Mouse (Mus musculus): ENCODE measurements at regions not wholly inside any gene's neighbourhood (a gene's known extent, or its start where the extent isn't known, plus 50 kb on each side); places are given as distances from the start of the nearest gene placed in this dataset.

- Histone ChIP-seq H3K4me3 (no peak overlapping the region), H3K27me3 (peaks cover 7% of the 10 kb centered on the region), H3K36me3 (no peaks in the 10 kb centered on the region), H3K4me1 (no peaks in the 10 kb centered on the region), H3K9ac (no peak overlapping the region), H3K4me2 (no peak overlapping the region), H3K9me3 (no peaks in the 10 kb centered on the region), H3K27ac (no peak overlapping the region)
- no peak for ATAC-seq (ENCODE audit: insufficient number of reproducible peaks, insufficient read depth, low FRiP score, low TSS enrichment, low read depth)
- WGBS: 91% methylated on average over 5 of the region's 5 CpGs
Measured at GRCm38 (mm10) chr6:143412056-143412455, 245.0 kb downstream of the Etnk1 start.

DNA sequence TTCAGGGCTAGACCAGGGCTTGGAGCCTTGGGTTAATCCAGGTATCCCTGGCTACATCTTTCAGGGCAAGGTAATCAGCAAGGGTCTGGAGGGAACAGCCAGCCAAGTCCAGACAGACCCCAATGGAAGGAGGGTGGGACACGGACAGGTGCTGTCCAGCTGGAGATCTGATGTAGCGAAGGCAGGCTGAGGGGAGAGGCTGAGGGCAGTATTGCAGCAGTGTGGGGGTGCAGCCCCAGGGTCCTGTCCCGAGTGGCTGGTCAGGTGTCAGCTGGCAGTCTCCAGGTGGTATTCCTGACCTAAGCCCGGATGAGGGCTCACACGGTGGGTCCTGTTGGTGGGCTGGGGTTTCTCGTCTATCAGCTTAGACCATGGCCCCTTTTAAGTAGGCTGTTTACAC is 245.7 kb downstream of the Etnk1 start:
- H3K27ac ChIP-seq: no peak overlapping the region
- H3K27me3 ChIP-seq: peaks cover 7% of the 10 kb centered on the region
- H3K9ac ChIP-seq: no peak overlapping the region
- no peaks in the 10 kb centered on the region for H3K36me3 ChIP-seq
- ATAC-seq (ENCODE audit: insufficient number of reproducible peaks, insufficient read depth, low FRiP score, low TSS enrichment, low read depth): no peak
- H3K4me2 ChIP-seq: no peak overlapping the region
- H3K4me3 ChIP-seq: no peak overlapping the region
- no peaks in the 10 kb centered on the region for H3K4me1 ChIP-seq
- 91% methylated on average over 6 of the region's 6 CpGs for WGBS
- no peaks in the 10 kb centered on the region for H3K9me3 ChIP-seq

- H3K4me3 ChIP-seq: no peak overlapping the region
- H3K4me2 ChIP-seq: no peak overlapping the region
- H3K27me3 ChIP-seq: no peaks in the 10 kb centered on the region; the same call in 1 of the 2 replicates
- no peak overlapping the region for H3K27ac ChIP-seq
- ATAC-seq (ENCODE audit: insufficient number of reproducible peaks, insufficient read depth, low FRiP score, low TSS enrichment, low read depth): no peak
- 84% methylated on average over 27 of the region's 27 CpGs for WGBS
- H3K4me1 ChIP-seq: no peaks in the 10 kb centered on the region
- H3K36me3 ChIP-seq: no peaks in the 10 kb centered on the region
- no peaks in the 10 kb centered on the region for H3K9me3 ChIP-seq
- no peak overlapping the region for H3K9ac ChIP-seq
Measured at GRCm38 (mm10) chr6:143414590-143415382, 247.8 kb downstream of the Etnk1 start.

DNA sequence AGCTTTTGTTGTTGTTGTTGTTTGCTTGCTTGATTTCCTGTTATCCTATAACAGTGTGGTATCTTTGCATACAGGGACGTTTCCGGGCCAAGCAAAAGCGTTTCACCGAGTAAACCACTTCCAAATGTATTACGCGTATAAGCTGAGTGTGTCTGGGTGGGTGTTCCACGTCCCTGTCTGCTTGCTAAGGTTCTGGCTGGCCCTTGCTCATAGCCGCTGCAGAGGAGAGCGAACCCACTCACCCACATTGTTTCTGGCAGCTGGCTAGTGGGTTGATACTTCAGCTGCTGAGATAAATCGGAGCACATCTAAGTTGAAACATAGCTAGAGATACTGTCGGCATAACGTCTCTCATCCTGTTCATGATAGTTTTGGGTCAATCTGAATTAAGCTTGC is 248.4 kb downstream of the Etnk1 start:
- Histone ChIP-seq H3K9ac (no peak overlapping the region), H3K9me3 (no peaks in the 10 kb centered on the region), H3K4me3 (no peak overlapping the region), H3K4me2 (no peak overlapping the region), H3K4me1 (no peaks in the 10 kb centered on the region), H3K27ac (no peak overlapping the region), H3K36me3 (no peaks in the 10 kb centered on the region), H3K27me3 (no peaks in the 10 kb centered on the region; the same call in 1 of the 2 replicates)
- ATAC-seq (ENCODE audit: insufficient number of reproducible peaks, insufficient read depth, low FRiP score, low TSS enrichment, low read depth): no peak
- WGBS: 91% methylated on average over 12 of the region's 12 CpGs

DNA sequence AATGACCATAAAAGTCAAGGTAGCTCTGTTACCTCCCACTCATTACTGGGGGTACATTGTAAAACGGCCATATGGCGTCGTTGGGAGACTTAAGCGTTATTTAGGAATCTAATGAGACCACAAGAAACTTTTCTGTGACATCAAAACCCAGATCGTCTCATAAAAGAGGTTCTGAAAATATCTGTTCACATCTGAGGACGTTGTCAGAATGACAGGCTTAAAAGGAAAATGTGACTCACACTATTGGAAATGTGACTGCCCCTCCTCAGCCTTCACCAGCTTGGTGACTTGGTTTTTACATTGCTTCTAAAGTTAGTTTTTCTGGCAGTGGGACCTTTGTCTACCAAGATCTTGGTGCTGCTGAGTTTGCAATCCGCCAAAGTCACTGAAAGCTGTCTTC is 252.9 kb downstream of the Etnk1 start:
- Histone ChIP-seq H3K9me3 (no peaks in the 10 kb centered on the region), H3K9ac (no peak overlapping the region), H3K27ac (no peak overlapping the region), H3K4me2 (no peak overlapping the region), H3K4me1 (0 out of 2 replicates have a peak, but pooled peaks cover 5% of the 10 kb centered on the region), H3K4me3 (no peak overlapping the region), H3K27me3 (peaks cover 23% of the 10 kb centered on the region), H3K36me3 (no peaks in the 10 kb centered on the region)
- ATAC-seq (ENCODE audit: insufficient number of reproducible peaks, insufficient read depth, low FRiP score, low TSS enrichment, low read depth): no peak
- 85% methylated on average over 7 of the region's 7 CpGs for WGBS

- H3K9ac ChIP-seq: no peak overlapping the region
- ATAC-seq (ENCODE audit: insufficient number of reproducible peaks, insufficient read depth, low FRiP score, low TSS enrichment, low read depth): no peak
- H3K36me3 ChIP-seq: no peaks in the 10 kb centered on the region
- H3K4me3 ChIP-seq: no peak overlapping the region
- 0 out of 2 replicates have a peak, but pooled peaks cover 8% of the 10 kb centered on the region for H3K4me1 ChIP-seq
- no peak overlapping the region for H3K27ac ChIP-seq
- H3K27me3 ChIP-seq: peaks cover 44% of the 10 kb centered on the region
- H3K9me3 ChIP-seq: no peaks in the 10 kb centered on the region
- WGBS: 73% methylated on average over 14 of the region's 14 CpGs
- H3K4me2 ChIP-seq: no peak overlapping the region
Measured at GRCm38 (mm10) chr6:143423026-143423425, 256.0 kb downstream of the Etnk1 start.

DNA sequence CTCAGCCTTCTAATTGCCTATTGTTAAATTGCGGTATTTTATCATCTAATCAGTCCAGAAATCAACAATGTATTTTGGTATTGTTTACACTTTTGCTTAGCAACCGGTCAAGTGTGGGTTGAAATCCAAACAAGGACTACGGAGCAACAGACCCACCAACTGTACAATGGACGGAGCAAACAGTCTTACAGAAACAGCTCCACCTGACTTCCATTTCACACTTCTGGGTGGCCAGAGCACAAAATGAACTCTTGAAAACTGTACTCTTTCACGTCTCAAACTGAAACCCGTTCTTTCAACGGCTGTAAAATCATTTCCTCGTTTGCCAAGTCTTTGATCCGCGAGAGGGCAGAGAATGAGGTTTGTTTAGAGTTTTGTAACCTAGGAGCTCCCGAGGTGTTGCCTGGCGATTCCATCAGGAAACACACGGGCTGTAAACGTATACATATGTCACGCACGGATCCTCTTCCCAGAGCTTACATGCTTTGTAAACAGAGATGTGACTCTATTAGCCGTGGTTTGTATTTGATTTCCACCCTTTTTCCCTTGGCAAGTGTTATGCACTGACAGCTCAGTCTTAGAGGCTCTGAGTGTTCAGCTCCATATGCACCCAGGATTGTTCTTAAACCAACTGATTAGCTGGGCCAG is 258.3 kb downstream of the Etnk1 start:
- 0 out of 2 replicates have a peak, but pooled peaks cover 2% of the 10 kb centered on the region for H3K9me3 ChIP-seq
- no peak overlapping the region for H3K4me3 ChIP-seq
- H3K9ac ChIP-seq: no peak overlapping the region
- H3K4me2 ChIP-seq: peak overlapping the region; percentile 35
- 46% methylated on average over 17 of the region's 17 CpGs for whole genome bisulfite sequencing
- H3K4me1 ChIP-seq: 0 out of 2 replicates have a peak, but pooled peaks cover 8% of the 10 kb centered on the region
- no peak for ATAC-seq (ENCODE audit: insufficient number of reproducible peaks, insufficient read depth, low FRiP score, low TSS enrichment, low read depth)
- H3K36me3 ChIP-seq: no peaks in the 10 kb centered on the region
- H3K27me3 ChIP-seq: peaks cover 64% of the 10 kb centered on the region
- no peak overlapping the region; the same call in 1 of the 2 replicates for H3K27ac ChIP-seq

DNA sequence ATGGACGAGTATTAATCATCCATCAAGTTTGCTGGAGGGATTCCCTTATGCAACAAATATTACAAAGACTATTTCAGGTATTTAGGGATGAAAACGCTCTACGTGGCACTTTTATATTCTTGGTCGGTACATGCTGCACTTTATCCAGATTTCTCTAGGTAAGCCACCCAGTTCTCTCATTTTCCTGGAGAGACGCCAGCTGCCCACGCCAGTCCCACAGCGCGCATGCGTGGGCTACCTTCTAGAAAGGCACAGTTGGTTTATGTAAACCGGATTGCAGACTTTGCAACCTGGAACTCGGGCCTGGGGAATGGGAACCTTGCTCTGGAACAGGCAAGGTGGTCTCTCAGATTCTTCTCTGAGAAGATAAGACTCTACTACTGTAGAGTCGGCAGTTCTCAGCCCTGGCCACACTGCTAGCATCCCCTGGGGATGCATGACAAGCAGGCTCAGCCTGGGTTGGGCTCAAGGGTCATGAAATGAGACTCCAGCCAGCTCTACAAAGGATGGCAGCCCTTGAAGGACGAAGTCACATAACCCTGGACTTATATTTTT is 265.0 kb downstream of the Etnk1 start:
- no peak overlapping the region for H3K4me3 ChIP-seq
- 90% methylated on average over 13 of the region's 13 CpGs for WGBS
- no peaks in the 10 kb centered on the region for H3K4me1 ChIP-seq
- no peak overlapping the region for H3K27ac ChIP-seq
- H3K9ac ChIP-seq: no peak overlapping the region
- H3K4me2 ChIP-seq: no peak overlapping the region
- H3K27me3 ChIP-seq: peaks cover 83% of the 10 kb centered on the region
- H3K9me3 ChIP-seq: 0 out of 2 replicates have a peak, but pooled peaks cover 2% of the 10 kb centered on the region
- H3K36me3 ChIP-seq: no peaks in the 10 kb centered on the region
- no peak for ATAC-seq (ENCODE audit: insufficient number of reproducible peaks, insufficient read depth, low FRiP score, low TSS enrichment, low read depth)

- Histone ChIP-seq H3K4me1 (peaks cover 19% of the 10 kb centered on the region), H3K9me3 (no peaks in the 10 kb centered on the region), H3K27ac (peak overlapping the region; percentile 33; the same call in 1 of the 2 replicates), H3K36me3 (no peaks in the 10 kb centered on the region), H3K4me3 (0 out of 2 replicates have a peak overlapping the region, but pooled peaks have one; percentile 1), H3K27me3 (peaks cover 78% of the 10 kb centered on the region), H3K4me2 (peak overlapping the region; percentile 48), H3K9ac (no peak overlapping the region)
- ATAC-seq (ENCODE audit: insufficient number of reproducible peaks, insufficient read depth, low FRiP score, low TSS enrichment, low read depth): no peak
- 30% methylated on average over 32 of the region's 32 CpGs for WGBS
Measured at GRCm38 (mm10) chr6:143437367-143438271, 270.6 kb downstream of the Etnk1 start.

- 0 out of 2 replicates have a peak, but pooled peaks have one; percentile 29 for ATAC-seq (ENCODE audit: insufficient number of reproducible peaks, insufficient read depth, low FRiP score, low TSS enrichment, low read depth)
- 20% methylated on average over 5 of the region's 5 CpGs for WGBS
- 0 out of 2 replicates have a peak overlapping the region, but pooled peaks have one; percentile 1 for H3K4me3 ChIP-seq
Measured at GRCm38 (mm10) chr6:143438272-143438591, 271.2 kb downstream of the Etnk1 start.

GRCm38 (mm10) chr6:143439484-143439883 is 272.5 kb downstream of the Etnk1 start:
- Histone ChIP-seq H3K4me2 (no peak overlapping the region), H3K4me1 (peaks cover 19% of the 10 kb centered on the region), H3K4me3 (no peak overlapping the region), H3K36me3 (no peaks in the 10 kb centered on the region), H3K27ac (no peak overlapping the region), H3K27me3 (peaks cover 78% of the 10 kb centered on the region), H3K9me3 (no peaks in the 10 kb centered on the region), H3K9ac (no peak overlapping the region)
- no peak for ATAC-seq (ENCODE audit: insufficient number of reproducible peaks, insufficient read depth, low FRiP score, low TSS enrichment, low read depth)
- 77% methylated on average over 10 of the region's 10 CpGs for WGBS

More at GRCm38 (mm10) chr6:143438272-143438591, 271.2 kb downstream of the Etnk1 start:
- Histone ChIP-seq H3K27me3 (peaks cover 77% of the 10 kb centered on the region), H3K4me1 (peaks cover 19% of the 10 kb centered on the region), H3K9ac (no peak overlapping the region), H3K27ac (no peak overlapping the region), H3K9me3 (no peaks in the 10 kb centered on the region), H3K36me3 (no peaks in the 10 kb centered on the region), H3K4me2 (peak overlapping the region; percentile 48)
